Mouse (Mus musculus) neural tube, embryonic 15.5 days (tissue): ENCODE measurements around the gene Kif14. TPM values are rescaled to one million over a fixed set of nuclear protein-coding genes. Genes with fewer than 3 reads are reported as not detected.
A peak's percentile ranks its signal among the peaks of the same experiment; 100 is the strongest.

Source experiments
- ATAC-seq: fragments of 200-750 bp; cut with Nextera tagmentation; 2 replicates; pipeline ENCODE4 v1.8.0; 2017; ENCODE audit warnings: mild to moderate bottlenecking, moderate TSS enrichment, moderate library complexity; ENCODE audit not compliant: low FRiP score
- H3K27ac ChIP-seq: fragments of 300-500 bp; sonication (generic); replicated peaks from 2 replicates; pipeline ENCODE4 v1.5.1; 2015; ENCODE audit warnings: mild to moderate bottlenecking, inconsistent platforms
- H3K27me3 ChIP-seq: fragments of 300-500 bp; sonication (generic); replicated peaks from 2 replicates; pipeline ENCODE4 v1.6.1; 2015; ENCODE audit warnings: inconsistent platforms
- H3K36me3 ChIP-seq: fragments of 300-500 bp; sonication (generic); 2 replicates; pipeline ENCODE4 v1.6.1; 2015; ENCODE audit warnings: inconsistent platforms
- H3K4me1 ChIP-seq: fragments of 300-500 bp; sonication (generic); 2 replicates; pipeline ENCODE4 v1.6.1; 2015; ENCODE audit warnings: inconsistent platforms
- H3K4me2 ChIP-seq: fragments of 300-500 bp; sonication (generic); 2 replicates; pipeline ENCODE4 v1.6.1; 2015; ENCODE audit warnings: inconsistent platforms, mild to moderate bottlenecking, moderate library complexity
- H3K4me3 ChIP-seq: fragments of 300-500 bp; sonication (generic); replicated peaks from 2 replicates; pipeline ENCODE4 v1.5.1; 2015; ENCODE audit warnings: mild to moderate bottlenecking, inconsistent platforms
- H3K9ac ChIP-seq: fragments of 300-500 bp; sonication (generic); replicated peaks from 2 replicates; pipeline ENCODE4 v1.6.1; 2015; ENCODE audit warnings: mild to moderate bottlenecking, inconsistent platforms
- H3K9me3 ChIP-seq: fragments of 300-500 bp; sonication (generic); replicated peaks from 2 replicates; pipeline ENCODE4 v1.6.1; 2016; ENCODE audit warnings: inconsistent platforms
- WGBS: fragments of 180-500 bp; shearing (Covaris S2); methylation state at CpG from one replicate; pipeline ENCODE4 v1.1.7; 2015; ENCODE audit warnings: mixed read lengths; 5-methylcytosine and 5-hydroxymethylcytosine counted together
- polyA plus RNA-seq: library from polyadenylated mRNA; unstranded; fragments of >200 nt; fragmentation: Nextera tagmentation; extraction: Ambion mirVana; gene quantifications from 2 replicates; pipeline ENCODE4 v1.2.1, GENCODE M21; 2015

The Kif14 gene
- polyA plus RNA-seq, 1 experiment from 2014 or later: 0.27 TPM

DNA sequence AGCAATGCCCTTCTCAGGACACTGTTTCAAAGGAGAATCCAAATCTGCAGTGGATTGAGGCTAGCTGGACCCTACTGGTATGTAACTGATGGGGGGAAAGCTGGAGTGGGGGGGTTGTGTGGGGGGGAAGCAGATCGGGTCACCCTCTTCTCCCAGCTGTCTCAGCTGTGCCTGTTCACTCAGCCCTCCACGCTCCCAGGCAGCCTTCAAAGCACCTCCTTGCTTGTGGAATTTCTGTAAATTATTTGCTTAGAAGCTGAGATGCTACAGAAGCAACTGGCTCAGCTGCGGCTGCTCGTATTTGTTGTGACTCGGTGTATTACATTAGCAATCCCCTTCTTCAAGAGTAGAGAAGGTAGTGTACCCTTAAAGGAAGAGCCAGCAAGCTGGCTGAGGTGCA is 93.1 kb downstream of the Kif14 start:
- no peaks in the 10 kb centered on the region for H3K9me3 ChIP-seq
- H3K27me3 ChIP-seq: no peaks in the 10 kb centered on the region
- no peaks in the 10 kb centered on the region for H3K36me3 ChIP-seq
- ATAC-seq: no peak
- WGBS: 68% methylated on average over 5 of the region's 5 CpGs
- no peak overlapping the region for H3K9ac ChIP-seq
- H3K4me1 ChIP-seq: no peaks in the 10 kb centered on the region; the same call in 1 of the 2 replicates
- no peak overlapping the region for H3K4me2 ChIP-seq
- H3K4me3 ChIP-seq: no peak overlapping the region
- H3K27ac ChIP-seq: no peak overlapping the region

DNA sequence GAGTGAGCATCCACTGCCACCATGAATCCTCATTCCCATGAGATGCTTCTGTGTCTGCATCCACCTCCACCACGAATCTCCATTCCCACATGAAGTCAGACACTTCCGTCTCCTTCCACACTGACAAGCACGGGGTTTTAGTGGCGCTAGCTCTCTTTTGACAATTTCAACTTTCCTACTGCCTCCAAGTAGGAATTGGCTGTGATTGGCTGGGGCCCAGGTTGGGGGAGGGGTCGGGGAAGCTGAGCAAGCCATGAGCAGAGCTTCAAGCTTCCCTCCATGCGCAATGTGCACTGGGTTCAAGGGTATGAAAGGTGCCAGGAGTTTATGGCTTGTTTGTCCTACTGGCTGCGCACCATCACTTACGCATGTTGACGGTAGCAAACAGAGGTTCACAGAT is 93.6 kb downstream of the Kif14 start:
- H3K27ac ChIP-seq: no peak overlapping the region
- WGBS: 85% methylated on average over 9 of the region's 9 CpGs
- H3K4me2 ChIP-seq: no peak overlapping the region
- no peaks in the 10 kb centered on the region for H3K9me3 ChIP-seq
- H3K9ac ChIP-seq: no peak overlapping the region
- ATAC-seq: no peak
- no peaks in the 10 kb centered on the region for H3K27me3 ChIP-seq
- H3K36me3 ChIP-seq: no peaks in the 10 kb centered on the region
- H3K4me3 ChIP-seq: no peak overlapping the region
- no peaks in the 10 kb centered on the region; the same call in 1 of the 2 replicates for H3K4me1 ChIP-seq

DNA sequence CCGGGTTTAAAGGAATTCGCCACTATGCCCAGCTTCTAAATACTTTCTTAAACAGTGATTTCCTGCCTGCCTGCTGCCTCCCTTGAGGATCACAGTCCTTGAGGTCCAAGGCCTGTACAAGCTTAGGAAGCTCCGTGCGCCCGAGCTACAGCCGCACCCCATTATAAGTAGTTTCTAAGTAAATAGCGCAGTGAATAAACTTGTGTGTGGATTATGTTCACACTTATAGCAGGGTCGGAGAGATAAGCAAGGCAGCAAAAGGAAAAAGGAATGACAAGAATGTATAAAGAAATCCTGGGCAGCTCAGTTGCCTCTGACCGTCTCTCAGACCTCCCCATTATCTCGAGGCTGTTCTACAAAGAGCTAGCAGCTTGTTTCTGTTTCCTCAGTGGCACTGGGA is 95.7 kb downstream of the Kif14 start:
- ATAC-seq: no peak
- no peaks in the 10 kb centered on the region for H3K27me3 ChIP-seq
- no peaks in the 10 kb centered on the region for H3K4me1 ChIP-seq
- no peak overlapping the region for H3K27ac ChIP-seq
- no peak overlapping the region for H3K4me2 ChIP-seq
- WGBS: 68% methylated on average over 10 of the region's 10 CpGs
- no peak overlapping the region for H3K9ac ChIP-seq
- no peak overlapping the region for H3K4me3 ChIP-seq
- H3K9me3 ChIP-seq: no peaks in the 10 kb centered on the region
- no peaks in the 10 kb centered on the region for H3K36me3 ChIP-seq

DNA sequence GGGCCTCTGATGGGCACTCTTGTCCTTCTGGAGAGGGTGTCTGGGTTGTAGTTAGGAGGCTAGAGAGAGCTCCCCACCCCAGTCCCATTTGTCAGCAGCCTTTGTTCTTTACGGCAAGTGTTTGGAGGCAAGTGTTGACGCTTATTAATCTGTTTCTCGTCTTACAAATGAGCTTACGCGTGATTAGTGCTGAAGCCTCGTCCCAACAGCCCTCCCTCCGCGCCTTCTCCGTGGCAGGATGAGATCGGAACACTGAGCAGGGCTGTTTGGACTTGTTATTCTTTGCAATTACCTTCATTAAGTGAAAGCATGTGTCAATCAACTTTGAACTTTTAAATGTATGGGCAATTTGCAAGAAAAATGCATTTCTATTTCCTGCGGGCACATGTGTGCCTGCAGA is 97.0 kb downstream of the Kif14 start:
- H3K4me1 ChIP-seq: no peaks in the 10 kb centered on the region
- H3K36me3 ChIP-seq: no peaks in the 10 kb centered on the region
- no peak overlapping the region for H3K9ac ChIP-seq
- 39% methylated on average over 11 of the region's 11 CpGs for WGBS
- no peak for ATAC-seq
- H3K27me3 ChIP-seq: no peaks in the 10 kb centered on the region
- H3K4me3 ChIP-seq: no peak overlapping the region
- no peak overlapping the region for H3K4me2 ChIP-seq
- no peaks in the 10 kb centered on the region for H3K9me3 ChIP-seq
- no peak overlapping the region for H3K27ac ChIP-seq

DNA sequence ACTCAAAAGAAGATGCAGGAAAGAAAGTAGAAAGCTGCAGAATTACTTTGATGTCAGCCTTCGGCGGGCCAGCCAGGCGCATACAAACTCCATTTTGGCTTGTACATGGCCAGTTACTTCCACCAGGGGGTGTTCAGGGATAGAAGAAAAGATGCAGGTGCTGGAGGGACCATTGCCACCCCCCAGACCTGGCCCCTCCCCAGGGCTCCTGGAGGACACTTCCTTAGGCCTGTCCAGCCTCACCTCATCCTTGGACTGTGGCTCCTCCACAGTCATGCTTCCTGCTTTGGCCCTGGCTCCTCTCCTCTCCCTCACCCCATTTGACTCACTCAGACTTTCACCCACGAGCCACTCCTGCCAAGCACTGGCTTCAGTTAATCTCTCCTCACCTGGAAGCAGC is 98.8 kb downstream of the Kif14 start:
- 86% methylated on average over 4 of the region's 4 CpGs for WGBS
- no peaks in the 10 kb centered on the region for H3K36me3 ChIP-seq

DNA sequence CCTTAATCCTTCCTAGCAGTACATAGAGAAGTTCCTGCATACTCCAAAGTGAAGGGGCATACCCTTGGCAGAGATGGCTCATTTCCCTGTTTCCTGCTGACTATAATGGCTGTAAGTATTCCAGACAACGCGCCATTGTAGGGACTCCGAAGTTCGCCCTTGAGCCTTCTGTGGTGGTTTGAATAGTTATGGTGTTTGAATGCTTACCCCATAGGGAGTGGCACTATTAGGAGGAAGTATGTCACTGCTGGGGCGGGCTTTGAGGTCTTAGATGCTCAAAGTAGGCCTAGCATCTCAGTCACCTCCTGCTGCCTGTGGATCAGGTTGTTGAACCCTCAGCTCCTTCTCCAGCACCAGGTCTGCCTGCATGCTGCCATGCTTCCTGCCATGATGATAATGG is 100.2 kb downstream of the Kif14 start:
- Histone ChIP-seq H3K4me2 (no peak overlapping the region), H3K4me3 (no peak overlapping the region), H3K9ac (no peak overlapping the region), H3K9me3 (no peaks in the 10 kb centered on the region), H3K27me3 (peaks cover 9% of the 10 kb centered on the region; the same call in 1 of the 2 replicates), H3K27ac (no peak overlapping the region), H3K36me3 (no peaks in the 10 kb centered on the region), H3K4me1 (peaks cover 7% of the 10 kb centered on the region)
- ATAC-seq: no peak
- WGBS: 91% methylated on average over 5 of the region's 5 CpGs

More for the DNA sequence above, 98.8 kb downstream of the Kif14 start:
- H3K4me1 ChIP-seq: peaks cover 2% of the 10 kb centered on the region; the same call in 1 of the 2 replicates
- no peaks in the 10 kb centered on the region for H3K9me3 ChIP-seq
- H3K27me3 ChIP-seq: peaks cover 9% of the 10 kb centered on the region; the same call in 1 of the 2 replicates
- H3K4me2 ChIP-seq: no peak overlapping the region
- no peak overlapping the region for H3K27ac ChIP-seq
- H3K9ac ChIP-seq: no peak overlapping the region
- H3K4me3 ChIP-seq: no peak overlapping the region
- no peak for ATAC-seq

DNA sequence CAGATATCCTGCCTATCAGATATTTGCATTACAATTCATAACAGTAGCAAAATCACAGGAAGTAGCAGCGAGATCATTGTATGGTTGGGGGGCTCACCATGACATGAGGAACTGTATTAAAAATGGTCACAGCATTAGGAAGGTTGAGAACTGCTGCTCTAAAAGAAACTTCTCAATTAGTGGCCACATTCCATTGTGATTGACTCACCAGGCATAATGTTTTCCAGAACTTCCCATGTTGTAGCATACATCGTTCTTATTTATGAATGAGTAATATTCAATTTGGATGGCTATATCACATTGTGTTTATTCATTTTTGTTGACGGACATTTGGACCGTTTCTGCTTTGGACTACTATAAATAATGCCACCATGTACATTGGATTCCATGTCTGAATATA is 101.5 kb downstream of the Kif14 start:
- Histone ChIP-seq H3K27ac (no peak overlapping the region), H3K9me3 (no peaks in the 10 kb centered on the region), H3K9ac (no peak overlapping the region), H3K27me3 (peaks cover 9% of the 10 kb centered on the region; the same call in 1 of the 2 replicates), H3K4me1 (peaks cover 7% of the 10 kb centered on the region), H3K36me3 (no peaks in the 10 kb centered on the region), H3K4me3 (no peak overlapping the region), H3K4me2 (no peak overlapping the region)
- WGBS: 94% methylated on average over 4 of the region's 4 CpGs
- no peak for ATAC-seq

DNA sequence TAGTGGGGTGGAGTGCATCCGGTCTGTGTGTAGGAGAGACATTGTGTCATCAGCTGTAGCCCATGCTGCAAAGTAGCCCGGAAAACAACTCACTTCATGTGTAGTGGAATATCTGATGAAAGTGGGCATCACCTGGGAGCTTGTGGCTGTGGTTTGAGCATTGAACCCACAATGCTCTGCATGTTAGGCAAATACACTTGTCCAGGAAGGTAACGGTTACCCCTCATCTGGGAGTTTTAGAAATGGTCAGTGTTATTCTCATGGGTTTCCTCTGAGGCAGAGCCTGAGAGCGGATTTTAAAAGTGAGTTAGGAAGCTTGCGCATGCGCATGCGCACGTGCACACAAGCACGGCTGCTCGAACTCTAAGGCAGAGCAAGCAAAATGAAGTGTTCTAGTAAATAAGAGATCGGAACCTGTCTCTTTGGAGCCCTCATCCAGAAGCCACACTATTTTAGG is 102.6 kb downstream of the Kif14 start:
- Histone ChIP-seq H3K36me3 (no peaks in the 10 kb centered on the region), H3K9me3 (no peaks in the 10 kb centered on the region), H3K4me3 (no peak overlapping the region), H3K4me2 (no peak overlapping the region), H3K9ac (no peak overlapping the region), H3K27ac (no peak overlapping the region), H3K4me1 (peaks cover 7% of the 10 kb centered on the region), H3K27me3 (peaks cover 9% of the 10 kb centered on the region; the same call in 1 of the 2 replicates)
- no peak for ATAC-seq
- 92% methylated on average over 11 of the region's 11 CpGs for WGBS

DNA sequence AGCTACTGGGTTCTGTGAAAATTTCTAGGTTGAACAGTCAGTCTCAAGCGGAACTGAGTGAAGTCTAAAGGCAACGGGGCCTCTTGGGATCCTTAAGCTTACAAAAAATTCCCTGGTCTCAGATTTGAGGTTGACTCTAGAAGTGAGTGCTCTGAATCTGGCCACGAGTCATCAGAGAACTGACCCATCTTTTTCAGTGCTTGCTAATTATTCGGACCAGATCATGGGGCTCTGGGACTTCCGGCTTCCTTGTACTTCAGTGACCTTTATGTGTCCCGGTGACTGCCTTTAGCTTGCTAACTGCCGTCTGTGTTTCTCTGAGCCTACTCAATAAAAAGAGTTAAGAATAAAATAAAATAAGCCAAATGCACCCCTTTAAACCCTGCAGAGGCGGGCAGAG is 103.1 kb downstream of the Kif14 start:
- no peak overlapping the region for H3K9ac ChIP-seq
- H3K27me3 ChIP-seq: peaks cover 9% of the 10 kb centered on the region; the same call in 1 of the 2 replicates
- no peak overlapping the region for H3K27ac ChIP-seq
- ATAC-seq: no peak
- peaks cover 7% of the 10 kb centered on the region for H3K4me1 ChIP-seq
- no peaks in the 10 kb centered on the region for H3K36me3 ChIP-seq
- 68% methylated on average over 8 of the region's 8 CpGs for WGBS
- H3K9me3 ChIP-seq: no peaks in the 10 kb centered on the region
- no peak overlapping the region for H3K4me3 ChIP-seq
- no peak overlapping the region for H3K4me2 ChIP-seq

DNA sequence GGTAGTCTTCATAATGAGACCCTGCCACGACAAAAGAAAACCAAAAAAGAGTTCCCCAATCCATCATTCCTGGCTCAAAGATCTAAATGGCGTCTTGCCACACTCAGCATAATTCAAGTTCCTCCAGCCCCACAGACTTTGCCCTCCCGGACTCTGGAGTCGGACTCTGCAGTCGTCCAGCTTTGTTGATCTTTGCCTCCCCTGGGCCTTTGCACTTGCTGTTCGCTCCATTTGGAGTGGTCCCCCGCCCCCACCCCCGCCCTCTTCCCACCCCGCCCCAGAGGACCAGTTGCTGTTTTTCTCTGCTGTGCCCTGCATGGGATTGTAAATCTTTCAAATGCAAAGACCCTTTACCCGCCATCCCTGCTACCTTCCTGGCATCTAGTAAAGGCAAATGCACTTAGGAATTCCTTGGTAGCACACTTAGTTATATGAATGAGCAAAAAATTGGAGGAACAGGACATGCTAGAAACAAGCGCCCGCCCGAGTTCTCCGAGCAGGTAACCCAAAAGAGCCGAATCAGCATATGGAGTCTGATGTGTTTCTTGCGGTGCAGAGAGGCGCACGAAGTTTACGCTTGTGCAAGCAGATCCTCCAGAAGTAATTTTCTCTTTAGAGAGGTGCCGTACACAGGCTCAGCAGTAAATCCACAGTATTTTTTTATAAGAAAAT is 103.6 kb downstream of the Kif14 start:
- peak overlapping the region; percentile 44 for H3K4me2 ChIP-seq
- H3K36me3 ChIP-seq: no peaks in the 10 kb centered on the region
- peaks cover 7% of the 10 kb centered on the region for H3K4me1 ChIP-seq
- H3K4me3 ChIP-seq: peak overlapping the region; percentile 8; the same call in 1 of the 2 replicates
- no peak overlapping the region for H3K9ac ChIP-seq
- peaks cover 9% of the 10 kb centered on the region; the same call in 1 of the 2 replicates for H3K27me3 ChIP-seq
- WGBS: 20% methylated on average over 20 of the region's 20 CpGs
- no peaks in the 10 kb centered on the region for H3K9me3 ChIP-seq
- no peak overlapping the region for H3K27ac ChIP-seq
- no peak for ATAC-seq

DNA sequence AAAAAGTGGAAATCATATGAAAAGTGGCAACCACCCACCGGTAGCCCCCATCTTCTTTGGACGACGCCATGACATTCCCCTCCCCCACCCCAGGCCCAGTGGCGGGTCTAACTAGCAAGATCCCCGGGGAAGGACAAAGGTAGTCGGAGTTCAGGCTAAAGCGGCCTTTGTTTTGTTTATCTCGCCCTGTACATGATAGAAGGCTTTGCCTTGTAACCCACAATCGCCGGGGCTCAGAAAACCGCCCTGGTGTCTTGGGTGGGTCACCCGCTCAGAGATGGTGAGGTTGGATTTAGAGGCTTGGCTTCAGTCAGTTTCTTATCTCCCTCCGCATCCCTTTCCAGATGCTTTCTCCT is 104.1 kb downstream of the Kif14 start:
- H3K9me3 ChIP-seq: no peaks in the 10 kb centered on the region
- WGBS: 12% methylated on average over 13 of the region's 13 CpGs
- no peak overlapping the region for H3K9ac ChIP-seq
- H3K4me3 ChIP-seq: peak overlapping the region; percentile 8; the same call in 1 of the 2 replicates
- H3K27ac ChIP-seq: no peak overlapping the region
- peaks cover 9% of the 10 kb centered on the region; the same call in 1 of the 2 replicates for H3K27me3 ChIP-seq
- peaks cover 7% of the 10 kb centered on the region for H3K4me1 ChIP-seq
- peak overlapping the region; percentile 44 for H3K4me2 ChIP-seq
- no peak for ATAC-seq
- H3K36me3 ChIP-seq: no peaks in the 10 kb centered on the region

DNA sequence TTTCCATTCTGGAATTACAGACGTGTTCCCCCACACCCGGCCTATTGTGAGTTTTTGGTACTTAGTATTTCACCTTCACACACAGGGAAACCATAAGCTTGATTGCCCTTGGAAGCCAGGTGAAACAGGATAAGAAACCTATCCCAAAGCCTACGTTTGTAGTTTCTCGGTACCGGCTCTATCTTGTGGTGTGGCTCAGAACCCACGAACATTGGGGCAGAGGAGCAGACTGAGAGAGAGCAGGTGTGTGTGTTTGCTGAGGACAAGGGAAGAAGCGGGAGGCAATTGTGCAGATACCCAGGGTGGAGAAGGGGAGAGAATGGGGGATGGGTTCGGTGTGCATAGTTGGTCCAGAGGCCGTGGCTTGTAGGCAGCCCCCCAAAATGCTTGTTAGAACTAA is 104.8 kb downstream of the Kif14 start:
- no peak for ATAC-seq
- Histone ChIP-seq H3K27ac (no peak overlapping the region), H3K9ac (no peak overlapping the region), H3K36me3 (no peaks in the 10 kb centered on the region), H3K4me3 (no peak overlapping the region), H3K27me3 (peaks cover 9% of the 10 kb centered on the region; the same call in 1 of the 2 replicates), H3K4me2 (no peak overlapping the region), H3K9me3 (no peaks in the 10 kb centered on the region), H3K4me1 (peaks cover 7% of the 10 kb centered on the region)
- WGBS: 91% methylated on average over 9 of the region's 9 CpGs
